Comparison of ENCODE assay signal across 23 mouse cellular contexts in genomic region chr15:78452929-78453328, GRCm38 (mm10). TPM values are rescaled to one million over a fixed set of nuclear protein-coding genes. Genes with fewer than 3 reads are reported as not detected.
"Had no signal": no experiment of that assay in that cellular context is flagged by ENCODE, and none has a peak within 500 bp of the region (broad histone marks: within the 10 kb centered on the region; RNA-seq: fewer than 3 reads in every experiment).

No protein-coding gene starts in this region.

- H3K4me3 ChIP-seq: gastrocnemius, adult 2 months; heart, embryonic 10.5 days; heart, embryonic 12.5 days; hindbrain, embryonic 10.5 days; hindbrain, embryonic 12.5 days; intestine, embryonic 15.5 days; limb, embryonic 13.5 days; limb, embryonic 15.5 days; liver, embryonic 12.5 days had no signal

- DNase-seq: gastrocnemius, adult 2 months; gastrocnemius, postnatal 10 days; gastrocnemius, postnatal 25 days; heart, adult 18-20 months; heart, postnatal 10 days; heart, postnatal 4 days; kidney, adult 8-10 months; kidney, postnatal 10 days; kidney, postnatal 36 days; layer of hippocampus, adult 9-11 months; layer of hippocampus, postnatal 36 days; left cerebral cortex, postnatal 4 days had no signal

RNA-seq across cellular contexts. Expression of gene Tmprss6, which starts 15.5 kb away (rescaled TPM):
- polyA plus RNA-seq: heart, embryonic 14.5 days; hindbrain, embryonic 10.5 days; inflammation-experienced regulatory T-cells, adult 6 months had no signal

RNA-seq across cellular contexts. Expression of gene Il2rb, which starts 42.1 kb away (rescaled TPM):
- polyA plus RNA-seq: heart, embryonic 10.5 days; heart, embryonic 12.5 days; hindbrain, embryonic 10.5 days; limb, embryonic 11.5 days had no signal
